Mouse (Mus musculus) forebrain, embryonic 14.5 days (tissue): ENCODE measurements at regions not wholly inside any gene's neighbourhood (a gene's known extent, or its start where the extent isn't known, plus 50 kb on each side); places are given as distances from the start of the nearest gene placed in this dataset.

Experiments used
- ATAC-seq: fragments of 200-750 bp; cut with Nextera tagmentation; 2 replicates; pipeline ENCODE4 v1.8.0; 2017; ENCODE audit warnings: mild to moderate bottlenecking, moderate library complexity
- DNase-seq: peaks from one replicate; pipeline ENCODE4 v3.0.0-alpha.2; 2015; ENCODE audit warnings: low spot score
- H3K27ac ChIP-seq: fragments of 300-500 bp; sonication (generic); 2 replicates; pipeline ENCODE4 v1.5.1; 2014; ENCODE audit warnings: low read depth, mild to moderate bottlenecking, control low read depth, low read length, moderate library complexity
- H3K27me3 ChIP-seq: fragments of 300-500 bp; sonication (generic); replicated peaks from 2 replicates; pipeline ENCODE4 v1.6.1; 2014; ENCODE audit warnings: low read length, control low read depth, mixed read lengths; ENCODE audit not compliant: control insufficient read depth, insufficient read depth
- H3K36me3 ChIP-seq: fragments of 300-500 bp; sonication (generic); 2 replicates; pipeline ENCODE4 v1.6.1; 2014; ENCODE audit warnings: low read length, control low read depth; ENCODE audit not compliant: control insufficient read depth, insufficient read depth
- H3K4me1 ChIP-seq: fragments of 300-500 bp; sonication (generic); 2 replicates; pipeline ENCODE4 v1.6.1; 2014; ENCODE audit warnings: antibody characterized with exemption, low read length, control low read depth; ENCODE audit not compliant: control insufficient read depth, insufficient read depth
- H3K4me2 ChIP-seq: fragments of 300-500 bp; sonication (generic); 2 replicates; pipeline ENCODE4 v1.6.1; 2014; ENCODE audit warnings: mild to moderate bottlenecking, control low read depth, low read length
- H3K4me3 ChIP-seq: fragments of 300-500 bp; sonication (generic); 2 replicates; pipeline ENCODE4 v1.5.1; 2014; ENCODE audit warnings: low read depth, low read length, control low read depth
- H3K9ac ChIP-seq: fragments of 300-500 bp; sonication (generic); 2 replicates; pipeline ENCODE4 v1.6.1; 2014; ENCODE audit warnings: mild to moderate bottlenecking, low read length, control low read depth, moderate library complexity
- H3K9me3 ChIP-seq: fragments of 300-500 bp; sonication (generic); replicated peaks from 2 replicates; pipeline ENCODE4 v1.6.1; 2016; ENCODE audit warnings: low read length, control low read depth, mixed read lengths; ENCODE audit not compliant: control insufficient read depth
- WGBS: fragments of 180-500 bp; shearing (Covaris S2); extraction: QIAGEN DNeasy Blood & Tissue Kit; methylation state at CpG from one replicate; pipeline ENCODE4 v1.1.7; 2014; 5-methylcytosine and 5-hydroxymethylcytosine counted together

DNA sequence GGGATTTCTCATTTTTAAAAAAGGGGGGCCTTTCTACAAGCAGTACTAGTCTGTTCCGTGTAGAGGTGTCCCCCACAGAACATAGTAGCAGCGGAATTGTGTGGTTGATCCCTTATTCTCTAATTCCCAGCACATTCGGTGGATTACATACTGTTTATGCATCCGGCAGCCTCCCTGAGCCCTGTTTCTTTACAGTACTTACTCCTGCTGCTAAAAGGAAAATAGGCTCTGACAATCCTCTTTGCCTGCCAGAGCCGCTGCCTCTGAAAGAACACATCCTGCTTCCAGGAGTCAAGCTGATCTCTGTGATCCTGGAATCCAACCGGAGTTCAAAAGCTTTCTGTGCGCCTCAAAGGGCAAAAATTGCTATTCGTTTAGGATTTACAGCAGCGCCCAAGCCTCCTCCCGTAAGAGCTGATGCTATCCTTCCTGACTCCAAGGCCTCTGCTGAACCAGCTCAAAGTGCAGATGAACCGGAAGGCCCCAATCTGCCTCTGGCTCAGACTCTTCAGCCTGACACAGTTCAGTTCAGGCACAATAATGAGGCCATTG, 936.6 kb downstream of the Ndufa4 start:
- Histone ChIP-seq H3K4me1 (peaks cover 12% of the 10 kb centered on the region; the same call in 1 of the 2 replicates), H3K4me2 (peak overlapping the region; percentile 35), H3K36me3 (no peaks in the 10 kb centered on the region), H3K4me3 (no peak overlapping the region), H3K27ac (peak overlapping the region; percentile 75), H3K27me3 (no peaks in the 10 kb centered on the region), H3K9ac (peak overlapping the region; percentile 29; the same call in 1 of the 2 replicates), H3K9me3 (no peaks in the 10 kb centered on the region)
- peak; percentile 76 for ATAC-seq
- 3% methylated on average over 11 of the region's 11 CpGs for WGBS
- DNase-seq, result peak; percentile 80

DNA sequence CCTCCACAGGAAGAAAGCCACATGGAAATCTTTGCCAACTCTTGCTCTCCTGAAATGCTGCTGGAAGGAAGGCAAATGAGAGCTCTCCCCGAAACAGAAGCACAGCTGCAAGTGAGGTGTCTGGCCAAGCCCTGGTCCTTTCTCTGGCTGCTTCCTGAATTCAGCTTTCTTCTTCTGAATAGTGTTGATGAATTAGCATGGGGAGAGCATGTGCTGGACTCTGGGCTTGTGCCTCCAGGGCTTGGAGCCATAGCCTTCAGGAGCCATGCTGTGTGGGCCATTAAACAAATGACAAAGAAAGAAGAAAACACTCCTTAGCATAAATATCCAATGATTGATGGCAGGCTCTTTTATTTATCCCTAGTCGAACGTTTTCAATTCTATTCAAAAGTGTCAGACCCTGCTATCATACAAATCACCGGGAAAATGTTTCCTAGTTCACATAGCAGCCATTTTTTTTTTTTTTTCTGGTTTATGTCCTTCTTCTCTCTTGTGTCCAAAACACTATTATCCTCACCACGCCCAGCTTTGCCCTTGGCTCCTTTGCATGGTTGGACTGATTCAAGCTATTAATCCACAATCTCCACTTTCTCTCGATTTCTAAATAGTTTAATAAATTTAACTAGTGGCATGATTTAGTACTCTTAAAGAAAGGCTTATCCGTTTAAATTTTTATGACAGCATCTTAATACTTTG, 937.3 kb downstream of the Ndufa4 start:
- peak; percentile 91 for DNase-seq
- H3K4me2 ChIP-seq, result peak overlapping the region; percentile 35
- ATAC-seq, result peak; percentile 94
- WGBS, result 6% methylated on average over 7 of the region's 7 CpGs
- H3K36me3 ChIP-seq, result no peaks in the 10 kb centered on the region
- no peak overlapping the region for H3K4me3 ChIP-seq
- peak overlapping the region; percentile 75 for H3K27ac ChIP-seq
- H3K9me3 ChIP-seq, result no peaks in the 10 kb centered on the region
- H3K4me1 ChIP-seq, result peaks cover 12% of the 10 kb centered on the region; the same call in 1 of the 2 replicates
- 0 out of 2 replicates have a peak overlapping the region, but pooled peaks have one; percentile 17 for H3K9ac ChIP-seq
- H3K27me3 ChIP-seq, result no peaks in the 10 kb centered on the region

DNA sequence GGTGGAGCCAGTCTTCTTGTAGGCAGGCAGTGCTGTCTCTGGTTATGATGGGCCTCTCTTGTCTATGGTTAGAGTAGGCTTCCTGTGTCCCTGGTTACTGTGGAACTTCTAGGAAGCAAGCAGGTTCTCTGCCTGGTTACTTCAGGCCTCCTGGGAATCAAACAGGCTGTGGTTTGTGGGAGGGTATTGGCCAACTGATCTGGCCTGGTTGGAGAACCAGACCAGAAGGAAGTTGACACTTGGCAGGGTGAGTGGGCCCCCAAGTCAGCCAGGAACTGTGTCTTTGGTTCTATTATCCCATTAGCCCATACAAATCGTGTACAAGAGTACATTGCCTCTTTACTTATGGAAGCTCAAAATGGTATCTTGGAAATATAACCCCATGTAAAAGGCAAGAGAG, 963.8 kb downstream of the Ndufa4 start:
- H3K4me2 ChIP-seq, result no peak overlapping the region
- H3K27ac ChIP-seq, result no peak overlapping the region
- no peak overlapping the region for H3K9ac ChIP-seq
- ATAC-seq (no peak), DNase-seq (no peak)
- 77% methylated on average over 1 of the region's 1 CpGs for WGBS
- no peaks in the 10 kb centered on the region for H3K4me1 ChIP-seq
- no peaks in the 10 kb centered on the region for H3K27me3 ChIP-seq
- H3K9me3 ChIP-seq, result no peaks in the 10 kb centered on the region
- no peaks in the 10 kb centered on the region for H3K36me3 ChIP-seq
- H3K4me3 ChIP-seq, result no peak overlapping the region

DNA sequence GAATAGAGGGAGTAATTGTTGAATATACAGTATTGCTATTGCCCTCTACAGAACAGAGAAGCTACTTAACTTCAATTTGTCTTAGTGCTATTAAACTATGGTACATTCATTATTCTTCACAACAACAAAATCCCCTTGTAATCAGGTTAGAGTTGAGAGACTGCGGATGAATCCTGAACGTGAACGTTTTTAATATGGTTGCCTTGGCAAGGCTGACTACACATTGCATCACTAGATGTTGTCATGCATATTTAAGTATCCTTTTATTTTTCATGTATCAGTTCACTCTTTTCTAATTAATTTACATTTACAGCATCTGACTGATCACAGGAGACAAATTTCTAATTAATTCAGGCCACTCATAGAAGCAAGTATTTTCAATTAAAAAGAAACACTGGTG, 965.8 kb downstream of the Ndufa4 start:
- ATAC-seq, result peak; percentile 75
- 41% methylated on average over 3 of the region's 3 CpGs for WGBS
- Histone ChIP-seq H3K4me3 (no peak overlapping the region), H3K27me3 (no peaks in the 10 kb centered on the region), H3K27ac (no peak overlapping the region), H3K4me2 (no peak overlapping the region), H3K36me3 (no peaks in the 10 kb centered on the region), H3K4me1 (no peaks in the 10 kb centered on the region), H3K9ac (no peak overlapping the region), H3K9me3 (no peaks in the 10 kb centered on the region)
- DNase-seq, result peak; percentile 37
